Mouse (Mus musculus): ENCODE measurements at regions not wholly inside any gene's neighbourhood (a gene's known extent, or its start where the extent isn't known, plus 50 kb on each side); places are given as distances from the start of the nearest gene placed in this dataset.

DNA sequence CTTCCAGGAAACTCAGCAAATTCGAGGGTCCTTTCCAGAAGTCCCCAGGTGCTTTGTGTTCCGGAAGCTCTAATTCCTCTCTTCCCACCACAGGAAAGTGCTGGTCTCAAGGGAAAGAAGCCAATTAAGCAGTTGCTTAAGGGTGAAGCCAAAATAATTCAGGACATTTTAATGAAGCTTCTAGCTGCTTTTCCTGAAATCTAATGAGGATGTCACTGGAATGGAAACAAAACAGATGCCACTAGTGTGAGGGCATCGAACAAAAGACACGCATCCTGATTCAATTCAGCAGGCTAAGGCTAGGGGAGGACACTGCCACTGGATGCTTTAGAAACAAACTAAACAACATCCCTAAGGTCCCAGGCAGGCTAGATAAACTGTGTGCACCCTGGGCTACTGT is 245.3 kb downstream of the Rnf152 start:
- TF ChIP-seq POLR2A (IDR thresholded peaks at IDR 0.05; ENCODE audit: low read depth, low read length) (no peak), CTCF (IDR thresholded peaks at IDR 0.05; ENCODE audit: extremely low read depth, insufficient read length, insufficient replicate concordance, low read depth, low read length) (no peak)
